Mouse (Mus musculus) heart, postnatal 0 days (tissue): ENCODE measurements at regions not wholly inside any gene's neighbourhood (a gene's known extent, or its start where the extent isn't known, plus 50 kb on each side); places are given as distances from the start of the nearest gene placed in this dataset.
"Not testable (repeated sequence)": the region's sequence is repeated elsewhere in the genome, so short reads cannot be mapped to it uniquely, and the experiment has no call there.

Experiments used
- CTCF ChIP-seq: IDR thresholded peaks from 2 replicates; pipeline ENCODE4 v1.5.1; 2016; ENCODE audit warnings: antibody characterized with exemption, control low read depth, low read depth
- EP300 ChIP-seq: IDR thresholded peaks from 2 replicates; pipeline ENCODE4 v1.6.1; 2016; ENCODE audit warnings: antibody characterized with exemption, low read depth

- TF ChIP-seq EP300, CTCF: not testable (repeated sequence)
Observed at GRCm38 (mm10) chrX:77425728-77426102, 85.1 kb upstream of the Tbl1x start.
